Mouse (Mus musculus) liver (tissue): Measurements from ENCODE around the gene Slc5a9.
A peak's percentile ranks its signal among the peaks of the same experiment; 100 is the strongest.
"Not testable (repeated sequence)": the region's sequence is repeated elsewhere in the genome, so short reads cannot be mapped to it uniquely, and the experiment has no call there.

Source experiments
- DNase-seq: peaks from one replicate; pipeline ENCODE4 v3.0.0-alpha.2; 2020; ENCODE audit warnings: mixed read lengths

Slc5a9 gene

GRCm38 (mm10) chr4:111902775-111903174 is at the start of gene Slc5a9:
TSS of gene Slc5a9 (minus strand) at chr4:111902918.
- DNase-seq = no peak

- no peak for DNase-seq
These were observed 16.4 kb upstream of the Slc5a9 start, which contains the start of gene Skint8 for GRCm38 (mm10) chr4:111919092-111919491. TSS of gene Skint8 (plus strand) at chr4:111919392.

- DNase-seq = no peak
These were observed 5.2 kb upstream of the Slc5a9 start for GRCm38 (mm10) chr4:111907926-111908325.

- no peak for DNase-seq
These were observed 1.2 kb downstream of the Slc5a9 start for GRCm38 (mm10) chr4:111901473-111901872.

- DNase-seq = not testable (repeated sequence)
These were observed 2.2 kb downstream of the Slc5a9 start for GRCm38 (mm10) chr4:111900491-111900890.

GRCm38 (mm10) chr4:111898566-111898965 is 4.2 kb downstream of the Slc5a9 start:
- DNase-seq = no peak

- no peak for DNase-seq
These were observed 5.0 kb downstream of the Slc5a9 start for GRCm38 (mm10) chr4:111897755-111898154.

GRCm38 (mm10) chr4:111892138-111892537 is 10.6 kb downstream of the Slc5a9 start:
- DNase-seq = no peak

GRCm38 (mm10) chr4:111886607-111887006 is 16.1 kb downstream of the Slc5a9 start:
- peak; percentile 34 for DNase-seq

GRCm38 (mm10) chr4:111886018-111886417 is 16.7 kb downstream of the Slc5a9 start:
- DNase-seq = peak; percentile 38

GRCm38 (mm10) chr4:111883543-111883942 is 19.2 kb downstream of the Slc5a9 start:
- DNase-seq = no peak

- no peak for DNase-seq
These were observed 22.4 kb downstream of the Slc5a9 start for GRCm38 (mm10) chr4:111880112-111880875.

- DNase-seq = no peak
These were observed 34.8 kb downstream of the Slc5a9 start for GRCm38 (mm10) chr4:111867743-111868401.

- no peak for DNase-seq
These were observed 36.0 kb downstream of the Slc5a9 start for GRCm38 (mm10) chr4:111866701-111867100.

GRCm38 (mm10) chr4:111852626-111853025 is 50.1 kb downstream of the Slc5a9 start:
- DNase-seq = no peak

GRCm38 (mm10) chr4:111838882-111839281 is 63.8 kb downstream of the Slc5a9 start:
- DNase-seq = no peak
